Mouse (Mus musculus) megakaryocyte, adult 5-6 weeks (primary cell): ENCODE measurements around the gene 9330182L06Rik. TPM values are rescaled to one million over a fixed set of nuclear protein-coding genes. Genes with fewer than 3 reads are reported as not detected.

ENCODE experiments used
- ATAC-seq: 2 replicates; pipeline ENCODE4 v1.8.0; 2016; ENCODE audit warnings: mild to moderate bottlenecking, inconsistent platforms; ENCODE audit not compliant: poor library complexity, severe bottlenecking
- total RNA-seq, 2 experiments: library from RNA; stranded (forward) in 1 of 2; stranded (reverse) in 1 of 2; fragments of 153-499, 151-499 nt in 1 of 2; fragments of 221-1000, 200-1000 nt in 1 of 2; gene quantifications; 2 replicates each; pipeline versions ENCODE4 v1.2.3 to v1.2.4; 2015 to 2017

Gene 9330182L06Rik
- total RNA-seq, 2 experiments from 2014 or later, result 0.62 to 1.8 TPM

- ATAC-seq, result no peak
Observed at GRCm38 (mm10) chr5:9511027-9511426, 245.1 kb downstream of the 9330182L06Rik start.

- no peak for ATAC-seq
Observed at GRCm38 (mm10) chr5:9525507-9525906, 259.6 kb downstream of the 9330182L06Rik start.

Other genes starting within 250 kb of the 9330182L06Rik start
- 98.8 and 99.9 TPM in 2 replicates for gene Tmem243, start 165.4 kb upstream of the 9330182L06Rik start, total RNA-seq (2015)
- 69.8 and 75.7 TPM in 2 replicates for gene Tmem243, start 165.4 kb upstream of the 9330182L06Rik start, total RNA-seq (2017)
- 35.0 and 37.1 TPM in 2 replicates for gene Dmtf1, start 104.3 kb upstream of the 9330182L06Rik start, total RNA-seq (2015)
- 44.3 and 59.4 TPM in 2 replicates for gene Dmtf1, start 104.3 kb upstream of the 9330182L06Rik start, total RNA-seq (2017)